Mouse (Mus musculus): ENCODE results near the gene Btg1-ps2. TPM values are rescaled to one million over a fixed set of nuclear protein-coding genes. Genes with fewer than 3 reads are reported as not detected.

Gene Btg1-ps2
- polyA plus RNA-seq (2015; fragmentation: Nextera tagmentation; extraction: Ambion mirVana), result not detected in 2 replicates

GRCm38 (mm10) chrX:38043014-38043413 is at the start of gene Btg1-ps2:
Gene Btg1-ps2 (minus strand): TSS chrX:38043114.

DNA sequence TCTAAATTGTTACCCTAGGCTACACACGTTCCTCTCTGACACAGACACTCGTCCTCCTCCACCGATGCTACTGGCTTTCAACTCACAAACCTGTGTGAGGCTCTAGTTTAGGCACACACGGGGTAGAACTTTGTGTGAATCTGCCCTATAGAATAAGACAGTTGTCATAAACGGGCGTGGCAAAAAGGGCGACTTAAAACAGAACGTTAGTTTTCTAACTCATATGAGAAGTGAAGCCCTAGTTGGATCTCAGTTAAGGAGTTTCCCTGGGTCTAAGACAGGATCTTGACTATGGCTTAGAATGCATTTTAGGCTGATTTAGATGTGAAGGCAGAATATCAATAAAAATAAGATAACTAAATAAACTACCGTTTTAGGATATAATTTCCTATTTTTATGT is 42.1 kb upstream of the Btg1-ps2 start, which contains the start of gene Rhox11:
Gene Rhox11, minus strand, starts transcription at position 101 of the 400 bp plus-strand sequence.

DNA sequence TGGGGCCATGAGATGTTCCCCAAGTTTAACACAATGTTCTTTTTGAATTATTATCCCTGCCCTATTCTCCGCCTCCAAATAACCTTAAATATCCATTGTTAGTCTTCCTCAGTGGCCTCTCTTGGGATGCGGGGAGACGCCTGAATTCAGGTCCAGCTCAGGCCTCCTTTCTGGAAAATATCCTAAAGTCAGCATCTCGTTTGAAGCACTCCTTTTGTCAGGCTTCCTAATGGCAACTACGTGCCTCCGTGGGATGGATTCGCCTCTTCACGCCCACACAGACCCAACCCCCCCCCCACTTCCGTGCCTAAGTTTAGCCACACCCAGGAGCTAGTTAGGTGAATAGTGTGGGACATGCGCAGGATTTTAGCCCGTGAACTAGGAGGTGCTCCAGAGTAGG is 23.3 kb upstream of the Btg1-ps2 start, which contains the start of gene Rhox10:
Gene Rhox10, plus strand, starts transcription at position 301 of the 400 bp plus-strand sequence.

GRCm38 (mm10) chrX:38018597-38018996 is 24.3 kb downstream of the Btg1-ps2 start, which contains the start of gene Btg1-ps1:
Gene Btg1-ps1 (minus strand): TSS chrX:38018815.

Other genes with a start within 250 kb of the Btg1-ps2 start
- 54.8 and 61.1 TPM in 2 replicates for gene Rhox5, start 238.3 kb downstream of the Btg1-ps2 start, polyA plus RNA-seq (2015; fragmentation: Nextera tagmentation; extraction: Ambion mirVana)
- 0.12 TPM in 1 of 2 replicates, not detected in the other for gene Rhox6, start 216.2 kb downstream of the Btg1-ps2 start, polyA plus RNA-seq (2015; fragmentation: Nextera tagmentation; extraction: Ambion mirVana)
- 1.4 and 1.9 TPM in 2 replicates for gene Rhox7a, start 211.4 kb downstream of the Btg1-ps2 start, polyA plus RNA-seq (2015; fragmentation: Nextera tagmentation; extraction: Ambion mirVana)
- 0.96 and 1.3 TPM in 2 replicates for gene Rhox8, start 164.2 kb downstream of the Btg1-ps2 start, polyA plus RNA-seq (2015; fragmentation: Nextera tagmentation; extraction: Ambion mirVana)
- gene Rhox7b, start 145.9 kb downstream of the Btg1-ps2 start, polyA plus RNA-seq (2015; fragmentation: Nextera tagmentation; extraction: Ambion mirVana), result 0.17 and 0.41 TPM in 2 replicates
- not detected in 2 replicates for gene Rhox9, start 141.3 kb downstream of the Btg1-ps2 start, polyA plus RNA-seq (2015; fragmentation: Nextera tagmentation; extraction: Ambion mirVana)
- gene Btg1-ps1, start 24.3 kb downstream of the Btg1-ps2 start, polyA plus RNA-seq (2015; fragmentation: Nextera tagmentation; extraction: Ambion mirVana), result not detected in 2 replicates
- gene Rhox10, start 23.4 kb upstream of the Btg1-ps2 start, polyA plus RNA-seq (2015; fragmentation: Nextera tagmentation; extraction: Ambion mirVana), result not detected in 2 replicates
- gene Rhox11, start 42.0 kb upstream of the Btg1-ps2 start, polyA plus RNA-seq (2015; fragmentation: Nextera tagmentation; extraction: Ambion mirVana), result not detected in 2 replicates
- gene Rhox12, start 67.8 kb upstream of the Btg1-ps2 start, polyA plus RNA-seq (2015; fragmentation: Nextera tagmentation; extraction: Ambion mirVana), result not detected in 2 replicates
- gene Rhox13, start 78.1 kb upstream of the Btg1-ps2 start, polyA plus RNA-seq (2015; fragmentation: Nextera tagmentation; extraction: Ambion mirVana), result not detected in 2 replicates
- gene Zbtb33, start 146.7 kb upstream of the Btg1-ps2 start, polyA plus RNA-seq (2015; fragmentation: Nextera tagmentation; extraction: Ambion mirVana), result 1.4 TPM in 2 replicates
- gene Tmem255a, start 209.3 kb upstream of the Btg1-ps2 start, polyA plus RNA-seq (2015; fragmentation: Nextera tagmentation; extraction: Ambion mirVana), result 13.2 and 13.5 TPM in 2 replicates

Measured in urinary bladder, postnatal 0 days (tissue).